Mouse (Mus musculus) brain, embryonic 18.5 days (tissue): ENCODE data around the gene Prss21.

ENCODE experiments used
- DNase-seq: peaks from one replicate; pipeline ENCODE4 v3.0.0-alpha.2; 2012; ENCODE audit warnings: low read depth, low spot score

The Prss21 gene

DNA sequence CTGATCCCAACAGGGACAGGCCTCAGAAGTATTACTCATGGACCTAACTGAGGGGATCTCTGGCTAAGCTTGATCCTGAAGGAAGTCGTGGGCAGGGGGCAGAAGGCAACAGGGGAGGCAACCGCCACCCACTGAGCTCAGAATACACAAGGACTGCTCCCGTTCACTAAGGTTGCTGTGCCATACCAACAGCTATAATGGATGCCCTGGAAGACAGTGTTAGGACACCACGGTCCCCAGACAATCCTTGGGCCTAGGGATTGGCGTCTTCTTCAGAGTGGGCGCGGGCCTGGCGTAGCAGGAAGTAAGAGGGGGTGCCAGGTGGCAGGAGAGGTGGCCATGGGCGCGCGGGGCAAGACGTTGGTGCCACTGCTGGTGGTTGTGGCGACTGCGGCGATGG lies at the start of gene Prss21:
Gene Prss21, plus strand, starts transcription at position 301 of the 400 bp plus-strand sequence.
- no peak for DNase-seq

DNA sequence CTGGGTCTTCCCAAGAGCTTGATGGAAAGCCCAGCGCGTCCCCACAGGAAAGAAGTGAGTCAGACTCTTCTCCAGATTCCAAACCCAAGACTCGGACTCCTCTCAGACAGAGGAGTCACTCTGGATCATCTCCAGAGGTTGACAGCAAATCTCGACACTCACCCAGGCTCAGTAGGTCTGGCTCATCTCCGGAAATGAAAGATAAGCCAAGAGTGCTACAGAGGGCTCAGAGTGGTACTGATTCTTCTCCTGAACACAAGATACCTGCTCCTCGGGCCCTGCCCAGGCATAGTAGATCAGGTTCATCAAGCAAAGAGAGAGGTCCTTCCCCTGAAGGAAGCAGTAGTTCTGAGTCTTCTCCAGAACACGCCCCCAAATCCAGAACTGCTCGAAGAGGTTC lies 49.3 kb upstream of the Prss21 start:
- DNase-seq = no peak

GRCm38 (mm10) chr17:23819235-23819634 lies 48.6 kb upstream of the Prss21 start:
- DNase-seq = no peak

DNA sequence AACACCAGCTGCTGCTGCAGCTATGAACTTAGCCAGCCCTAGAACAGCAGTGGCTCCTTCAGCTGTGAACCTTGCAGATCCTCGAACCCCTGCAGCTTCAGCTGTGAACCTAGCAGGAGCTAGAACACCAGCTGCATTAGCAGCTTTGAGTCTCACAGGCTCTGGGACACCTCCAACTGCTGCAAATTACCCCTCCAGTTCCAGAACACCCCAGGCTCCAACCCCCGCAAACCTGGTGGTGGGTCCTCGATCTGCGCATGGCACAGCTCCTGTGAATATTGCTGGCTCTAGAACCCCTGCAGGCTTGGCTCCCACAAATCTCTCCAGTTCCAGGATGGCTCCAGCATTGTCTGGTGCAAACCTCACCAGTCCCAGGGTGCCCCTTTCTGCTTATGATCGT lies 47.1 kb upstream of the Prss21 start:
- no peak for DNase-seq

DNA sequence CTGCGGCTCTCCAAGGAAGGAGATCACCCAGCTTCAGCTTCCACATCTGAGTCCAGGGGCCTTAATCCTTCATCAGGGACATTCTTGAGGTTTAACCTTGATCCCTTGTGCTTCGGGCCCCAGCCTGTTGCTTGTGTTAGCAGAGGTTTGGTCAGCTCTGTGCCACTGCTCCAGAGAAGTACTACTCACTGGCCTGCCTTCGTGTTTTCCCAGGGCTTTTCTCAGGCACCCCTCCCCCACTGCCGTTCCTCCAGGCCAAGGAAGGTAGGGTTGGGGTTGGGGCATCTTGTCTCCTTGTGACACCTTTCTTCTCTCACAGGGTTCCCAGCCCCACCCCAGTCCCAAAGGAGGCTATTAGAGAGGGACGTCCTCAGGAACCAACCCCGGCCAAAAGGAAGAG lies 45.8 kb upstream of the Prss21 start:
- no peak for DNase-seq

GRCm38 (mm10) chr17:23823018-23823417 lies 44.8 kb upstream of the Prss21 start:
- no peak for DNase-seq

GRCm38 (mm10) chr17:23823614-23824013 lies 44.2 kb upstream of the Prss21 start:
- DNase-seq = no peak

DNA sequence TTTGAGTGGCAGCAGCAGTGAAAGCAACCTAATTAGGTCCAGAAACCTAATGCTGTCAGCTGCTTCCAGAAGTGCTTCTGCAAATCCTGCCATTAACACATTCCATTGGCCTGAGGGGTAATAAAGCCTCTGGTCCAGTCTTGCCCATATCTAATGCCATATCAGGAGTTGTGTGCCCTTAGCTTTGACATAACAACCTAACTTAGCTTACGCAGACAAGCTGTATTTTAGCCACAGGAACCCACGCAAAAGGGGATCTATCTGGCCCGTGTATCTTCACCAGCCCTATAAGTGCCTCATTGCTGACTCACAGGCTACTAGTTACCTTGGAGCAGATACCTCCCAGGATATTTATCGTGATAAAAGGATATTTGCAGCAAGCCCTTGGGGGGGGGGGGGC lies 42.3 kb upstream of the Prss21 start:
- DNase-seq = no peak

- DNase-seq = no peak
Measured at GRCm38 (mm10) chr17:23828271-23829001, 39.4 kb upstream of the Prss21 start.

DNA sequence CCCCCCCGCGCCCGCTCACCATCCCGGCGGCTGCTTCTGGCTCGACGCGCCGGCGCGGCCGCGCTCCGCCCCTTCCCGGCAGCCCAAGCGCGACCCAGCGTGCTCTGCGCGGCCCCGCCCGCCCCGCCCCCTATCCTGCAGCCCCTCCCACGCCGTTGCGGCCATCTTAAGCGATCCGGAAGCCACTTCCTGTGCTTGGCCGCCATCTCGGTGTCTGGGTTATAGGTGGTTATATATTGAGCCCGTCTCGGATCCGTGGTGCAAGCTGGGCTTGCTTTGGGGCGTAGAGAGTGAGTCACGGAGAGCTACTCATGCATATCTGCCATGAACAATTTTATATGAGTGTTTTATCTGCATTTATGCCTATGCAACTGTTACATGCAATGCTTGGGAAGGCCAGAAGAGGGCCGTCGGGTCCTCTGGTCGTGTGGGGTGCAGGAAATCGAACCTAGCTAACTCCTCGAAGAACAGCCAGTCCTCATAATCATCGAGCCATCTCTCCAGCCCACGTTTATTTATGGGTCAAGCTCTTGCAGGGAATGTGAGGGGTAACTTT lies 38.7 kb upstream of the Prss21 start, which contains the start of gene Elob:
Gene Elob, minus strand, starts transcription at position 73 of the 556 bp plus-strand sequence.
- peak; percentile 83 for DNase-seq

DNA sequence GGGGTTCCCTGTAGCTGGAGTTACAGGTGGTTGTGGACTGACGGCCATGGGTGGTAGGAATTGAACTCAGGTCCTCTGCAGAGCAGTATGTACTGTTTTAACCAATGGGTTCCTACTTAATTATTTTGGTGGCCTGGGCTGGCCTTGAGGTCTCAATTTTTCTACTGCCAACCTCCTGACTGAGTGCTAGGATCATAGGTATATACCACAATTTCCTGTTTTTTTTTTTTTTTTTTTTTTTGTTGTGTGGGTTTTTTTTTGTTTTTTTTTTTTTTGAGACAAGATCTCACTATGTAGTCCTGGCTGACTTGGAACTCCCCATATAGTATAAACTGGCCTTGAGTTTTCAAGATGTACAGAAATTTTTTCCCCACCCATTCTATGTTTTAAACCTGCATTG lies 36.7 kb upstream of the Prss21 start:
- DNase-seq = no peak

DNA sequence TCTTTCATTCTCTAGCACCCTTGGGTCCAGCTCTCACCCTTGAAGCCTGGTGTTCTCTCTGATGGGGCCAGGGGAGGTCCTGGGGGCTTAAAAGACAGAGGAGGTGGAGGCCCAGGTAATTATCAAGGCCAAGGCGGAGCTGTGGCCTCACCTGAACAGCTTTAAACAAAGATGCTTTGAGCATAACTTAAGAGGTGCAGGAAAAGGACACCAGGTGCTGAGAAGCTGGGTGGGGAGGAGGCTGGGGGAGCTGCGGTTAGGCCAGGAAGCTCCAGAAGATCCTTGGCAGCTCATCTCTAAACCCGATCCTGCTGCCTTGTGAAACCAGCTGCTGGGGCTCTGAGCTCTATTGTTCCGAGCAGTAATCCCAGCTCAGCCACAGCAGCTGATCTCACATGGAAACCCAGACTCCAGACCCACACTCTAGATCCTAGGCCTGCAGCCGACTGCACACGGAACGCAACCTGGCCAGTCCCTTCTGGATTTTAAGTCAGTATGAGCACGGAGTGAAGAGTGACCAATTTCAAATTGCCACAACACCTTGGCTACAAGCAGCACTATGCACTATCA lies 31.8 kb upstream of the Prss21 start, which contains the start of gene Prss33:
Gene Prss33, minus strand, starts transcription at position 51 of the 570 bp plus-strand sequence.
- DNase-seq = no peak

GRCm38 (mm10) chr17:23841145-23841544 lies 26.7 kb upstream of the Prss21 start:
- DNase-seq = no peak

- no peak for DNase-seq
Measured at GRCm38 (mm10) chr17:23843141-23843811, 24.6 kb upstream of the Prss21 start.

- no peak for DNase-seq
Measured at GRCm38 (mm10) chr17:23843812-23844273, 24.0 kb upstream of the Prss21 start, which contains the start of the genes Prss32 and Prss41. TSS of gene Prss32 (plus strand) at chr17:23843855. TSS of gene Prss41 (minus strand) at chr17:23844172.

DNA sequence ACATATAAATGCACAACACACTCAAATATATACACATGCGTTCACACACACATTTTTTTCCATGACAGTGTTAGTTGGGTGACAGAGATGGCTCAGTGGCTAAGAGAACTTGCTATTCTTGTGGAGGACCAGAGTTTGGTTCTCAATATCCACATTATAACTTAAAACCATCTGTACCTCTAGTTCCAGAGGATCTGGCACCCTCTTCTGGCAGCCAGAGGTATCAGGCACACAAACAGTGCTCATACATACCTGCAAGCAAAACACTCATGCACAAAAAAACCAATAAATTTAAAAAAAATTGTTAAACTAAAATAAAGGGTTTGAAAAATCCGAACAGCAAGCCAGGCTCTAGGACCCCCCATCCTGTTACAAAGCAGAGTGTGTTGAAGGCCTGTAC lies 17.8 kb upstream of the Prss21 start:
- DNase-seq = no peak

- peak; percentile 28 for DNase-seq
Measured at GRCm38 (mm10) chr17:23850853-23851749, 16.8 kb upstream of the Prss21 start.

DNA sequence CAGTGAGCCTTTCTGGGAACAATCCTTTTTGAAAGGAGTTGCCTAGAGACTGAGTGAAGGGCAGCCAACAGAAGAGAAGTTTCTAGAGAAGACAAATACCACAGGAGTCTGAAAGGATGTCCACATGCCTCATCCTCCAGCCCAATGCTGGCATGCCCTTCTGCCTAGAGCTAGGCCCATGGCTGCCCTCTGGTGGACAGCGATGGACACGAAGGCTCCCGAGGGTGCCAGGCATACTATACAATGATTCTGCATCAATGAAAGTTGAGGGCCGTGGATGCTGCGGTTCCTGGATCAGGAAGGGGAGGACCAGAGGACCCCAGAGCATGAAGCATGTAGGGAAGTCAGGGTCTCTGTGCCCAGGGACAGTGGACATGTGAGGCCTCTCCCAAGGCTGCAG lies 14.6 kb upstream of the Prss21 start:
- no peak for DNase-seq

DNA sequence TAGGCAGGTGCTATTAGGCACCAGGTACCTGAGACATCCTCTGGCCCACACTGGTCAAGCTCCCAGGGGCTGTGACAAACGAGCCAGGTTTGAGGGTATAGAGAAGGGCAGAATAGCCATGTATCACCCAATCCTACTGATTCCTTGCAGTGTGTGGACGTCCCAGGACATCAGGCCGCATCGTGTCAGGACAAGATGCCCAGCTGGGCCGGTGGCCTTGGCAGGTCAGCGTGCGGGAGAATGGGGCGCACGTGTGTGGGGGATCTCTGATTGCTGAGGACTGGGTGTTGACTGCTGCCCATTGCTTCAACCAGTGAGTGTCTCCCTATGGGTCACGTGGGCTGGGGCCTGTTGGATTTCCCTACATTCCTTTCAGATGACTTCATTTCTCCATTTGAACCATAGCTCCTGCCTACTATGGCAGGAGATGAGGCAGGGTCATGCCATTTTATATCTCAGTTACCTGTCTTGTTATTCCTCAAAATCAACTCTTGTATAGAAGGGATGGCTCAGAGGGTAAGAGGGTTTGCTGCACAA lies 13.6 kb upstream of the Prss21 start:
- DNase-seq = no peak

DNA sequence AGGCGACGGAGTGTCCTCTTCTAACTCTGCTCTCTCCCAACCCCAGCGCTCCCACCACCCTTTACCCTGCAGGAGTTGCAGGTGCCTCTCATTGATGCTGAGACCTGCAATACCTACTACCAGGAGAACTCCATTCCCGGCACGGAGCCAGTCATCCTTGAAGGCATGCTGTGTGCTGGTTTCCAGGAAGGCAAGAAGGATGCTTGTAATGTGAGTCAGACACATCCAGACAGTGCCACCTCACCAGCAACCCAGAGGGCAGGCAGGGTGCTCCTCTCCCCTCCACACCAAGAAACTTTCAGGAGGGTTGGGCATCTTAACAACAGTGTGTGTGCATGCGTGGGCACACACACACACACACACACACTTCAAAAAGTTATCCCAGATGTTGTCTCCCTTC lies 10.7 kb upstream of the Prss21 start:
- DNase-seq = no peak

DNA sequence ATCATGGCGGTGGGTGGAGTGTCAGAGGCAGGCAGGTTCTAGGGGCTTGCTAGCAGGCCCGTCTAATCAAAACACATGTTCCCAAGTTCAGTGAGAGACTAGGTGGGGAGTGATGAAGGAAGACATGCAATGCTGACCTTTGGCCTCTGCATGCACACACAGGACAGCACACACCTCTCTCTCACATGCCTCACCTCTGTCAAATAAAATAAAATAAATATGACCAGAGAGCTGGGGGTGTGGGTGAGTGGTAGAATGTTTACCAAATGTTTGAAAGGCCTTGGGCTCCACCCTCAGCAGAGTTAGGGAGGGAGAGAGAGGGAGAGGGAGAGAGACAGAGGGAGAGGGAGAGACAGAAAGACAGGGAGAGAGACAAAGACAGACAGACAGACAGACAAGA lies 9.9 kb upstream of the Prss21 start:
- DNase-seq = no peak
